Mouse (Mus musculus) olfactory bulb, adult 2 months (tissue): ENCODE measurements around the gene Ugcg.

Source experiments
- CTCF ChIP-seq: fragments of 200-500 bp; IDR thresholded peaks from 2 replicates; pipeline ENCODE4 v1.5.1; 2012; ENCODE audit warnings: low read depth, mild to moderate bottlenecking, low read length, moderate library complexity; ENCODE audit not compliant: insufficient read depth
- POLR2A ChIP-seq: fragments of 200-500 bp; IDR thresholded peaks from 2 replicates; pipeline ENCODE4 v1.6.1; 2012; ENCODE audit warnings: mild to moderate bottlenecking, low read depth, low read length, moderate library complexity; ENCODE audit not compliant: insufficient read depth

DNA sequence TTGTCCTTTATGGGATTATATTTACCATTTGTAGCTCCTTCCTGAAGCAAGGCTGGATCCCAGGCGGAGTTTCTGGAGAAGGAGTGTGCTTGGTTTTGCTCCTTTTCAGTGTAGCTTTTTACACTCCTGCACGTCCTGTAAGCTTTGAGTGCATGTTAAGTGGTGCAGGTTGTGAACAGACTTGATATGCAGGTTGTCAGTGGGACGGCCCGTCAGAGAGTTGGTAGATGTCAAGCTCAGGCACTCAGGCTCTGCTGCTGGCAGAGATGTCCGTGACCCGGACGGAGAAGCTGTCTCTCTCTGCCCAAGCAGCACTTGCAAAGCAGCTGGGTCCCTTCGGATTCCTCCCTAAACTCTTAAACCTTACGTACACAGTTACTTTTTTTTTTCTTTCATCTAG lies 22.1 kb downstream of the Ugcg start:
- TF ChIP-seq CTCF (no peak), POLR2A (no peak)
